Comparison of ENCODE assay signal across 9 mouse cellular contexts in the genomic region with DNA sequence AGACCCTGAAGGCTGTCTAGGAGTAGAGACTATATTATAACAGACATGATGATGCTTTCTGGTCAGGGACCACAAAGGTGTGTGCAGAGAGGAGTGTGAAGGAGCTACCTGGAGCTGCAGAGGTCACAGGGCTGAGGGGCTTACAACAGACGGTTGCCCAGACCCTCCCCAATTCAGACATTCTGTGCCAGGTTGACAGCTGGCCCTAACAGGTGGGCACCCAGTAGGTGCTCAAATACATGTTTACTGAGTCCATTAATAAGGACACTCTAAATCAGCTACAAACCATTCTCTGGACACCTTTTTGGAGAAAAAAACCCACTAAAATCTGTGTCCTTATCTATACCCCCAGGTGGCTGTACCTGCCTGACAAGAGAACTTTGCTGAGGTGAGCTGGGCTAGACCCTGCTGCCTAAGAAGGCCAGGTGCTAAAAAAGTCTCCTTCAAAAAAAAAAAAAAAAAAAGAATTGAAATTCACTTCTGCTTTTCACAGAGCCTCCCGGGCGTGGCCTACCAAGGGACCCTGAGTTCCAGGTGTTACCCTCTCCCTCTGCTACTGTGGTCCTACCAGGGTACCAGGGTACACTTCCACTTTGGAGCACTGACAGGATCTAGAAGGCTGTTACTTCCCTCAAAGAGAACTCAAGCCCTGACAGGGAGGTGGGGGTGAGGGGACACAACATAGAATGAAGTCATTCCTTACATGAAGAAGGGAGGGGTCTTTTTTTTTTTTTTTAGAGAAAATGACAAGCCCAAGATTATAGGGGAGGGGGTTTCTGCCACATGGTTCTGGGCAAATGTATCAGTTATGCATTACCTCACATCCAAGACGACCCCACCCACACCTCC. TPM values are rescaled to one million over a fixed set of nuclear protein-coding genes. Genes with fewer than 3 reads are reported as not detected.
DNase-seq lines count a peak whose midpoint lies in the region; ATAC-seq and TF ChIP-seq lines count a peak whose summit lies in the region.
"Had no signal": no experiment of that assay in that cellular context is flagged by ENCODE, and none has a peak within 500 bp of the region (broad histone marks: within the 10 kb centered on the region; RNA-seq: fewer than 3 reads in every experiment).

No protein-coding gene starts in this region.

- DNase-seq in heart, postnatal 14 days, result no peak
- peak; percentile 66 for DNase-seq in MEL (ENCODE audit: low read depth, low spot score)
- no peak for DNase-seq in thymus, postnatal 36 days
- no peak for DNase-seq in adrenal gland, adult (ENCODE audit: inconsistent age in 2 of 2, low spot score in 1 of 2)
- no peak for DNase-seq in gastrocnemius, postnatal 25 days

- ATAC-seq in heart, embryonic 12.5 days (ENCODE audit: insufficient number of reproducible peaks, low FRiP score), result no peak
- no peak for ATAC-seq in hindbrain, embryonic 12.5 days (ENCODE audit: low FRiP score)
- no peak for ATAC-seq in midbrain, embryonic 13.5 days

- no peaks in the 10 kb centered on the region for H3K36me3 ChIP-seq in heart, embryonic 12.5 days
- peaks cover 0 to 7% of the 10 kb centered on the region in 2 experiments; a peak in 2 of 4 replicates for H3K36me3 ChIP-seq in MEL (ENCODE audit: control insufficient read depth in 1 of 2, insufficient read depth in 2 of 2, low read length in 2 of 2)
- peaks cover 3% of the 10 kb centered on the region; the same call in 1 of the 2 replicates for H3K36me3 ChIP-seq in hindbrain, embryonic 12.5 days
- no peaks in the 10 kb centered on the region for H3K36me3 ChIP-seq in midbrain, embryonic 13.5 days

- 0 out of 2 replicates have a peak, but pooled peaks cover 3% of the 10 kb centered on the region for H3K27me3 ChIP-seq in heart, embryonic 12.5 days (replicated peaks)
- H3K27me3 ChIP-seq in MEL (ENCODE audit: control insufficient read depth in 1 of 2, insufficient read depth in 2 of 2, low read length in 2 of 2), result no peaks in the 10 kb centered on the region
- H3K27me3 ChIP-seq in hindbrain, embryonic 12.5 days, result 0 out of 2 replicates have a peak, but pooled peaks cover 2% of the 10 kb centered on the region
- peaks cover 4% of the 10 kb centered on the region; the same call in 1 of the 2 replicates for H3K27me3 ChIP-seq in midbrain, embryonic 13.5 days
- H3K27me3 ChIP-seq: Patski had no signal

- intact Hi-C loops in heart, postnatal 14 days (cut with DNase I), result loop anchor here (5.0 kb wide), 1 partner anchor 59 kb away; no protein-coding TSS in a partner anchor

- no peak overlapping the region for H3K27ac ChIP-seq in heart, embryonic 12.5 days (ENCODE audit: poor library complexity, severe bottlenecking)
- H3K27ac ChIP-seq in MEL (ENCODE audit: control insufficient read depth, low read depth, low read length), result no peak overlapping the region
- no peak overlapping the region for H3K27ac ChIP-seq in hindbrain, embryonic 12.5 days
- H3K27ac ChIP-seq in midbrain, embryonic 13.5 days, result no peak overlapping the region

- H3K4me3 ChIP-seq in heart, embryonic 12.5 days, result peak overlapping the region; percentile 88
- H3K4me3 ChIP-seq in MEL (ENCODE audit: control insufficient read depth in 1 of 2, insufficient read depth in 1 of 2, low read depth in 2 of 2, low read length in 2 of 2), result peak overlapping the region; percentile 46 to 74
- H3K4me3 ChIP-seq in hindbrain, embryonic 12.5 days, result peak overlapping the region; percentile 88
- H3K4me3 ChIP-seq in midbrain, embryonic 13.5 days (replicated peaks), result peak overlapping the region; percentile 81

- peaks cover 16% of the 10 kb centered on the region for H3K4me1 ChIP-seq in heart, embryonic 12.5 days (replicated peaks)
- H3K4me1 ChIP-seq in MEL (ENCODE audit: control insufficient read depth in 1 of 2, insufficient read depth in 2 of 2, low read length in 2 of 2), result peaks cover 0 to 14% of the 10 kb centered on the region in 2 experiments; a peak in 2 of 4 replicates
- peaks cover 25% of the 10 kb centered on the region for H3K4me1 ChIP-seq in hindbrain, embryonic 12.5 days
- H3K4me1 ChIP-seq in midbrain, embryonic 13.5 days (replicated peaks), result peaks cover 48% of the 10 kb centered on the region

- no peak for TF ChIP-seq RAD21 in MEL (IDR thresholded peaks at IDR 0.05; ENCODE audit: low read depth, low read length)

- TF ChIP-seq CTCF in MEL (IDR thresholded peaks at IDR 0.05 in 2 of 3, conservative IDR thresholded peaks at IDR 0.05 in 1 of 3; ENCODE audit: control insufficient read depth in 1 of 3, insufficient read depth in 1 of 3, low read depth in 2 of 3, low read length in 3 of 3, poor library complexity in 1 of 3, severe bottlenecking in 1 of 3), result no peak

- no peak for TF ChIP-seq POLR2A in MEL (IDR thresholded peaks at IDR 0.05; ENCODE audit: control insufficient read depth in 1 of 2, insufficient read depth in 1 of 2, low read depth in 1 of 2, low read length in 2 of 2, poor library complexity in 1 of 2)

- no peaks in the 10 kb centered on the region for H3K9me3 ChIP-seq in heart, embryonic 12.5 days (replicated peaks)
- no peaks in the 10 kb centered on the region for H3K9me3 ChIP-seq in MEL (replicated peaks; ENCODE audit: insufficient read depth, low read length)
- no peaks in the 10 kb centered on the region for H3K9me3 ChIP-seq in hindbrain, embryonic 12.5 days (replicated peaks)
- H3K9me3 ChIP-seq in midbrain, embryonic 13.5 days, result no peaks in the 10 kb centered on the region

- no peak for TF ChIP-seq EP300 in MEL (IDR thresholded peaks at IDR 0.05; ENCODE audit: low read depth in 1 of 2, low read length in 2 of 2)

- H3K9ac ChIP-seq in heart, embryonic 12.5 days, result peak overlapping the region; percentile 91
- H3K9ac ChIP-seq in MEL (ENCODE audit: control insufficient read depth, low read depth, low read length, poor library complexity, severe bottlenecking), result peak overlapping the region; percentile 81
- H3K9ac ChIP-seq in hindbrain, embryonic 12.5 days, result peak overlapping the region; percentile 90
- peak overlapping the region; percentile 94 for H3K9ac ChIP-seq in midbrain, embryonic 13.5 days (replicated peaks)

- H3K4me2 ChIP-seq in heart, embryonic 12.5 days, result peak overlapping the region; percentile 92
- H3K4me2 ChIP-seq in hindbrain, embryonic 12.5 days (replicated peaks), result peak overlapping the region; percentile 78
- peak overlapping the region; percentile 84 for H3K4me2 ChIP-seq in midbrain, embryonic 13.5 days (replicated peaks)

- 71% methylated on average over 4 of the region's 4 CpGs for WGBS in heart, embryonic 12.5 days
- WGBS in hindbrain, embryonic 12.5 days, result 72% methylated on average over 4 of the region's 4 CpGs
- WGBS in midbrain, embryonic 13.5 days, result 67% methylated on average over 4 of the region's 4 CpGs

- peaks cover 5% of the 10 kb centered on the region for H3K79me2 ChIP-seq in MEL (ENCODE audit: control insufficient read depth, insufficient read depth, low read length, poor library complexity)

TF ChIP-seq in MEL, 35 proteins besides CTCF, POLR2A, EP300 and RAD21:
- TF ChIP-seq UBTF (IDR thresholded peaks at IDR 0.05; ENCODE audit: borderline replicate concordance, insufficient read depth, low read depth, low read length) (no peak), TBP (IDR thresholded peaks at IDR 0.05; ENCODE audit: low read depth, low read length) (no peak), ZNF384 (IDR thresholded peaks at IDR 0.05; ENCODE audit: low read depth, low read length) (peak; percentile 97), TCF12 (IDR thresholded peaks at IDR 0.05; ENCODE audit: low read depth, low read length) (no peak), E2F4 (IDR thresholded peaks at IDR 0.05; ENCODE audit: borderline replicate concordance, low read depth, low read length) (no peak), NRF1 (IDR thresholded peaks at IDR 0.05; ENCODE audit: insufficient read depth, low read depth, low read length, poor library complexity, severe bottlenecking) (no peak), CHD1 (IDR thresholded peaks at IDR 0.05; ENCODE audit: low read depth, low read length) (no peak), MAZ (IDR thresholded peaks at IDR 0.05; ENCODE audit: low read depth, low read length) (no peak), SIN3A (IDR thresholded peaks at IDR 0.05; ENCODE audit: low read length) (0 out of 2 replicates have a peak, but pooled peaks have one; percentile 25), CHD2 (IDR thresholded peaks at IDR 0.05; ENCODE audit: low read length) (no peak), ZC3H11A (IDR thresholded peaks at IDR 0.05; ENCODE audit: low read depth, low read length) (no peak)
TF ChIP-seq in MEL: peak in this region for 2.

RNA-seq across cellular contexts. Expression of gene 5031439G07Rik, which starts 2.0 kb away (rescaled TPM):
- polyA plus RNA-seq in heart, embryonic 12.5 days (2016; fragmentation: Nextera tagmentation; extraction: Ambion mirVana), result 4.3 and 5.3 TPM in 2 replicates
- total RNA-seq in heart, postnatal 14 days (2021), result 10 to 100 TPM; 20.6 to 21.9 TPM
- 16.7 and 19.6 TPM in 2 replicates for total RNA-seq in MEL (2012; rRNA removed)
- polyA plus RNA-seq in MEL (2012; ENCODE audit: insufficient read depth in 1 of 2, insufficient read length in 2 of 2, low read depth in 1 of 2, low replicate concordance in 2 of 2, missing spikeins in 1 of 2), result 10 to 100 TPM in 1 of 2 experiments, not detected in 1; 61.0 TPM
- 18.7 TPM in 2 replicates for polyA plus RNA-seq in hindbrain, embryonic 12.5 days (2016; fragmentation: Nextera tagmentation; extraction: Ambion mirVana)
- 17.4 and 19.0 TPM in 2 replicates for polyA plus RNA-seq in midbrain, embryonic 13.5 days (2015; fragmentation: Nextera tagmentation; extraction: Ambion mirVana)
- total RNA-seq in gastrocnemius, postnatal 25 days (2021), result 10 to 100 TPM; 38.9 to 56.7 TPM

RNA-seq across cellular contexts. Expression of gene Upk3a, which starts 30.5 kb away (rescaled TPM):
- polyA plus RNA-seq in heart, embryonic 12.5 days (2016; fragmentation: Nextera tagmentation; extraction: Ambion mirVana), result not detected in 2 replicates
- total RNA-seq in heart, postnatal 14 days (2021), result not detected
- not detected in 2 replicates for total RNA-seq in MEL (2012; rRNA removed)
- polyA plus RNA-seq in MEL (2012; ENCODE audit: insufficient read depth in 1 of 2, insufficient read length in 2 of 2, low read depth in 1 of 2, low replicate concordance in 2 of 2, missing spikeins in 1 of 2), result not detected
- polyA plus RNA-seq in hindbrain, embryonic 12.5 days (2016; fragmentation: Nextera tagmentation; extraction: Ambion mirVana), result 0.19 and 0.21 TPM in 2 replicates
- 0.39 and 0.43 TPM in 2 replicates for polyA plus RNA-seq in midbrain, embryonic 13.5 days (2015; fragmentation: Nextera tagmentation; extraction: Ambion mirVana)
- total RNA-seq in gastrocnemius, postnatal 25 days (2021), result not detected
- polyA plus RNA-seq: Patski had no signal

RNA-seq across cellular contexts. Expression of gene Fam118a, which starts 42.4 kb away (rescaled TPM):
- polyA plus RNA-seq in heart, embryonic 12.5 days (2016; fragmentation: Nextera tagmentation; extraction: Ambion mirVana), result 17.6 and 18.8 TPM in 2 replicates
- 1 to 10 TPM; 7.9 TPM for total RNA-seq in heart, postnatal 14 days (2021)
- 11.7 and 13.3 TPM in 2 replicates for total RNA-seq in MEL (2012; rRNA removed)
- polyA plus RNA-seq in MEL (2012; ENCODE audit: insufficient read depth in 1 of 2, insufficient read length in 2 of 2, low read depth in 1 of 2, low replicate concordance in 2 of 2, missing spikeins in 1 of 2), result 10 to 100 TPM in 1 of 2 experiments, not detected in 1; 12.9 TPM
- 22.2 and 24.5 TPM in 2 replicates for polyA plus RNA-seq in hindbrain, embryonic 12.5 days (2016; fragmentation: Nextera tagmentation; extraction: Ambion mirVana)
- 24.4 and 26.0 TPM in 2 replicates for polyA plus RNA-seq in midbrain, embryonic 13.5 days (2015; fragmentation: Nextera tagmentation; extraction: Ambion mirVana)
- total RNA-seq in gastrocnemius, postnatal 25 days (2021), result 1 to 10 TPM; 3.9 to 4.1 TPM
